Mouse (Mus musculus): Measurements from ENCODE around the gene Arhgap18.

Arhgap18 gene

GRCm38 (mm10) chr10:26810059-26810458 is 56.8 kb downstream of the Arhgap18 start:
- H3K4me3 ChIP-seq (replicated peaks; ENCODE audit: low read length), result no peak overlapping the region
- TF ChIP-seq CTCF (conservative IDR thresholded peaks at IDR 0.05; ENCODE audit: low read length) (no peak), POU5F1 (IDR thresholded peaks at IDR 0.05; ENCODE audit: borderline replicate concordance, low read length) (no peak)

GRCm38 (mm10) chr10:26810810-26811209 is 57.6 kb downstream of the Arhgap18 start:
- no peaks in the 10 kb centered on the region for H3K36me3 ChIP-seq (ENCODE audit: insufficient read depth, low read length)
- TF ChIP-seq NANOG (IDR thresholded peaks at IDR 0.05; ENCODE audit: borderline replicate concordance, low read length), result no peak
- TF ChIP-seq CTCF (conservative IDR thresholded peaks at IDR 0.05; ENCODE audit: low read length), result no peak

More at GRCm38 (mm10) chr10:26810059-26810458, 56.8 kb downstream of the Arhgap18 start:
- H3K27me3 ChIP-seq (ENCODE audit: insufficient read depth, low read length), result no peaks in the 10 kb centered on the region
- no peaks in the 10 kb centered on the region for H3K4me1 ChIP-seq (replicated peaks; ENCODE audit: low read depth, low read length)
- no peaks in the 10 kb centered on the region for H3K9me3 ChIP-seq (ENCODE audit: low read length)
- H3K36me3 ChIP-seq (ENCODE audit: insufficient read depth, low read length), result no peaks in the 10 kb centered on the region

GRCm38 (mm10) chr10:26811342-26811741 is 58.1 kb downstream of the Arhgap18 start:
- no peaks in the 10 kb centered on the region for H3K27me3 ChIP-seq (ENCODE audit: insufficient read depth, low read length)
- TF ChIP-seq CTCF (conservative IDR thresholded peaks at IDR 0.05; ENCODE audit: low read length), result no peak
- no peak for TF ChIP-seq POU5F1 (IDR thresholded peaks at IDR 0.05; ENCODE audit: borderline replicate concordance, low read length)
- no peak for TF ChIP-seq NANOG (IDR thresholded peaks at IDR 0.05; ENCODE audit: borderline replicate concordance, low read length)
- no peaks in the 10 kb centered on the region for H3K36me3 ChIP-seq (ENCODE audit: insufficient read depth, low read length)
- no peaks in the 10 kb centered on the region for H3K4me1 ChIP-seq (replicated peaks; ENCODE audit: low read depth, low read length)
- no peaks in the 10 kb centered on the region for H3K9me3 ChIP-seq (ENCODE audit: low read length)
- H3K4me3 ChIP-seq (replicated peaks; ENCODE audit: low read length), result no peak overlapping the region

More at GRCm38 (mm10) chr10:26810810-26811209, 57.6 kb downstream of the Arhgap18 start:
- no peaks in the 10 kb centered on the region for H3K27me3 ChIP-seq (ENCODE audit: insufficient read depth, low read length)
- no peaks in the 10 kb centered on the region for H3K9me3 ChIP-seq (ENCODE audit: low read length)
- no peak overlapping the region for H3K4me3 ChIP-seq (replicated peaks; ENCODE audit: low read length)
- H3K4me1 ChIP-seq (replicated peaks; ENCODE audit: low read depth, low read length), result no peaks in the 10 kb centered on the region

DNA sequence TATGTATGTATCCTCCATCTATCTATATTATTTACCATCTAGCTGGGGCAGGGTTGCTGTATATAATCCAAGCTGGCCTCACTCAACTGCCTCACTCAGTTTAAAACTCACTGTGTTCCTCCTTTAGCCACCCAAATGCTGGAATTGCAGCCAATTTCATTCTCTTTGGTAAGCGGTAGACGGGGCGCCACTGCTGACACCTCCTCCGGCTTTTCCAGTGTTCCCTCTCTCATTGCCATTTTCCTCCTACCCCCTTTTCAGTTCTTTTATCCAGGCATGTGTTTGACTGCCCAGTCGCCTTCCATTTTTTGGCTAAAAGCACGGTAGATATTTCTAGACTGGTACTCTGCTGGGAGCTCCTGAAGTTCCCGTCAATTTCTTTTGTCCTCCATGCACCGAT is 62.4 kb downstream of the Arhgap18 start:
- no peak overlapping the region for H3K4me3 ChIP-seq (replicated peaks; ENCODE audit: low read length)
- H3K36me3 ChIP-seq (ENCODE audit: insufficient read depth, low read length), result no peaks in the 10 kb centered on the region
- H3K9me3 ChIP-seq (ENCODE audit: low read length), result no peaks in the 10 kb centered on the region
- H3K4me1 ChIP-seq (replicated peaks; ENCODE audit: low read depth, low read length), result no peaks in the 10 kb centered on the region
- TF ChIP-seq NANOG (IDR thresholded peaks at IDR 0.05; ENCODE audit: borderline replicate concordance, low read length) (no peak), POU5F1 (IDR thresholded peaks at IDR 0.05; ENCODE audit: borderline replicate concordance, low read length) (no peak), CTCF (conservative IDR thresholded peaks at IDR 0.05; ENCODE audit: low read length) (no peak)
- H3K27me3 ChIP-seq (ENCODE audit: insufficient read depth, low read length), result no peaks in the 10 kb centered on the region

GRCm38 (mm10) chr10:26820326-26820725 is 67.1 kb downstream of the Arhgap18 start:
- no peaks in the 10 kb centered on the region for H3K4me1 ChIP-seq (replicated peaks; ENCODE audit: low read depth, low read length)
- no peak overlapping the region for H3K4me3 ChIP-seq (replicated peaks; ENCODE audit: low read length)
- TF ChIP-seq POU5F1 (IDR thresholded peaks at IDR 0.05; ENCODE audit: borderline replicate concordance, low read length), result no peak
- TF ChIP-seq NANOG (IDR thresholded peaks at IDR 0.05; ENCODE audit: borderline replicate concordance, low read length), result no peak
- TF ChIP-seq CTCF (conservative IDR thresholded peaks at IDR 0.05; ENCODE audit: low read length), result no peak

DNA sequence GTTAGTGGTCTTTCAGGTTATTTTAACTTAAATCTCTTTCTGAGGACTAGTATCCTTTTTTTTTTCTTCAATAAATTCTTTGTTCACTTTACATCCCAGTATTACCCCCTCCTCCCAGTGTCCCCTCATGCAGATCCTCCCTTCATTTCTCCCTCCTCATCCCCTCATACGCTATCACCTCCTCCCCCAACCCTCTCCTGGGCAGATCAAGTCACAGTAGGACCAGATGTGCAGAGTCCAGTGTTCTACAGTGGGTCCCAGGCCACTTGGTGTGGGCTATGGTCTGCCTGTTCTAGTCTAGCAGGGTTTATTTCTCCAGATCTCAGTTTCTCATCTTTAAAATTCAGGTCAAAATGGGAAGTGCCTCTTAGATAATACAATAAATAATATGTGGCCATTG is 67.7 kb downstream of the Arhgap18 start:
- H3K4me3 ChIP-seq (replicated peaks; ENCODE audit: low read length), result no peak overlapping the region
- no peak for TF ChIP-seq POU5F1 (IDR thresholded peaks at IDR 0.05; ENCODE audit: borderline replicate concordance, low read length)
- TF ChIP-seq NANOG (IDR thresholded peaks at IDR 0.05; ENCODE audit: borderline replicate concordance, low read length), result no peak
- TF ChIP-seq CTCF (conservative IDR thresholded peaks at IDR 0.05; ENCODE audit: low read length), result no peak
- H3K36me3 ChIP-seq (ENCODE audit: insufficient read depth, low read length), result no peaks in the 10 kb centered on the region

More at GRCm38 (mm10) chr10:26820326-26820725, 67.1 kb downstream of the Arhgap18 start:
- Histone ChIP-seq H3K9me3 (ENCODE audit: low read length) (no peaks in the 10 kb centered on the region), H3K27me3 (ENCODE audit: insufficient read depth, low read length) (no peaks in the 10 kb centered on the region), H3K36me3 (ENCODE audit: insufficient read depth, low read length) (no peaks in the 10 kb centered on the region)

GRCm38 (mm10) chr10:26823997-26824396 is 70.8 kb downstream of the Arhgap18 start:
- TF ChIP-seq NANOG (IDR thresholded peaks at IDR 0.05; ENCODE audit: borderline replicate concordance, low read length) (no peak), POU5F1 (IDR thresholded peaks at IDR 0.05; ENCODE audit: borderline replicate concordance, low read length) (no peak), CTCF (conservative IDR thresholded peaks at IDR 0.05; ENCODE audit: low read length) (no peak)
- H3K27me3 ChIP-seq (ENCODE audit: insufficient read depth, low read length), result no peaks in the 10 kb centered on the region
- no peak overlapping the region for H3K4me3 ChIP-seq (replicated peaks; ENCODE audit: low read length)
- H3K9me3 ChIP-seq (ENCODE audit: low read length), result no peaks in the 10 kb centered on the region
- no peaks in the 10 kb centered on the region for H3K4me1 ChIP-seq (replicated peaks; ENCODE audit: low read depth, low read length)
- no peaks in the 10 kb centered on the region for H3K36me3 ChIP-seq (ENCODE audit: insufficient read depth, low read length)

More for the DNA sequence above, 67.7 kb downstream of the Arhgap18 start:
- H3K9me3 ChIP-seq (ENCODE audit: low read length), result no peaks in the 10 kb centered on the region
- no peaks in the 10 kb centered on the region for H3K27me3 ChIP-seq (ENCODE audit: insufficient read depth, low read length)
- H3K4me1 ChIP-seq (replicated peaks; ENCODE audit: low read depth, low read length), result no peaks in the 10 kb centered on the region

DNA sequence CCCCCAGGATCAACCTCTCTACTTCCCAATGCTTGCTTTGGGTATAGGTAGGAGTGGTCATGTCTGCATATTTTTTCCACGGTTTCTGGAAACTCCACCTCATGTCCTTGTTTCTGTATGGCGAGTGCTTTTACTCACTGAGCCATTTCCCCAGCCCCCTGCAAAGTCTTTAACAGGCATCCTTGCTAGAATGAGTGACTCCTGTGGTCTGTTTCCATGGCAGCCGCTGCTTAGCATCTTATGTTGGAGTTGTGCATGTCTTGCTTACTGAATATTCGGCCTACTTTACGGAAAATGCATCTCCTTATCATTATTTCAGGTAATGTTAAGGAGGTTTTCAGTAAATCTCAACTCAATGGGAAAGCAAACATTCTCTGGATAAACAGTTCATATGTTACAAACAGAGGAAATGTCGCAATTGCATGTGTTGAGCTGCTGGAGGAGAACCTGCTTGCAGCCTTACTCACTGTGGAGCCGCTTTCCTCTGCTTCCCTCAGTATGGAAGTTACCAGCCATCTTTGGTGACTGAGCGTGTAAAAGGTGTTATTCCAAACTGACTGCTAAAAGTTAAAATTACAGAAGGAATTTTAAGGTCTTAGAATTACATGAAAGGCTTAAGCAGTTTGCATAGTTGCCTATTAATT is 72.1 kb downstream of the Arhgap18 start:
- H3K36me3 ChIP-seq (ENCODE audit: insufficient read depth, low read length), result no peaks in the 10 kb centered on the region
- TF ChIP-seq NANOG (IDR thresholded peaks at IDR 0.05; ENCODE audit: borderline replicate concordance, low read length), result no peak
- no peaks in the 10 kb centered on the region for H3K4me1 ChIP-seq (replicated peaks; ENCODE audit: low read depth, low read length)
- H3K27me3 ChIP-seq (ENCODE audit: insufficient read depth, low read length), result no peaks in the 10 kb centered on the region
- H3K4me3 ChIP-seq (replicated peaks; ENCODE audit: low read length), result no peak overlapping the region
- peaks cover 6% of the 10 kb centered on the region for H3K9me3 ChIP-seq (ENCODE audit: low read length)

DNA sequence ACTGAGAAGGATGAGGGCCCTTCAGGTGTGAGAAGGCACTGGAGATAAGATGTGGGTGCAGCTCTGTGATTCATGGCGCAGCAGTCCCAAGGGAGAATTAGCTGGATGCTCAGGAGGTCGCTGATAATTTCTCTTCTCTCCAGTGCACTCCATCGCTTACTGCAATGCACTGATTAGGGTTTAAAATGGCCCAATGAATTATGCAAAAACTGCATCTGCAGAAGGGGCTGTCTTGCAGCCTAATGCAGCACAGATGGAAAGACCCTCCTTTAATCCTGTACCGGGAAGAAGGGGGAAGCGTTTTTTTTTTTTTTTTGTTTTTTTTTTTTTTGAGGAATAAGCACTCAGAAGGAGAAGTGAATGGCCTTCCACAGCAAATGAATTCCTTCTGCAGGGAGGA is 74.1 kb downstream of the Arhgap18 start:
- H3K27me3 ChIP-seq (ENCODE audit: insufficient read depth, low read length), result no peaks in the 10 kb centered on the region
- TF ChIP-seq POU5F1 (IDR thresholded peaks at IDR 0.05; ENCODE audit: borderline replicate concordance, low read length) (no peak), NANOG (IDR thresholded peaks at IDR 0.05; ENCODE audit: borderline replicate concordance, low read length) (no peak), CTCF (conservative IDR thresholded peaks at IDR 0.05; ENCODE audit: low read length) (no peak)
- peaks cover 6% of the 10 kb centered on the region for H3K9me3 ChIP-seq (ENCODE audit: low read length)
- H3K36me3 ChIP-seq (ENCODE audit: insufficient read depth, low read length), result no peaks in the 10 kb centered on the region
- H3K4me3 ChIP-seq (replicated peaks; ENCODE audit: low read length), result no peak overlapping the region
- no peaks in the 10 kb centered on the region for H3K4me1 ChIP-seq (replicated peaks; ENCODE audit: low read depth, low read length)

All from E14TG2a.4 (cell line).